Mouse (Mus musculus) brain, adult 2 months (tissue): ENCODE data around the gene Atf1.

Experiments used
- DNase-seq: peaks from one replicate; pipeline ENCODE4 v3.0.0; 2011; ENCODE audit warnings: low read depth, low spot score

The Atf1 gene

GRCm38 (mm10) chr15:100227663-100228534 is at the start of gene Atf1:
Gene Atf1, plus strand, starts transcription at chr15:100227819.
- peak; percentile 95 for DNase-seq

DNA sequence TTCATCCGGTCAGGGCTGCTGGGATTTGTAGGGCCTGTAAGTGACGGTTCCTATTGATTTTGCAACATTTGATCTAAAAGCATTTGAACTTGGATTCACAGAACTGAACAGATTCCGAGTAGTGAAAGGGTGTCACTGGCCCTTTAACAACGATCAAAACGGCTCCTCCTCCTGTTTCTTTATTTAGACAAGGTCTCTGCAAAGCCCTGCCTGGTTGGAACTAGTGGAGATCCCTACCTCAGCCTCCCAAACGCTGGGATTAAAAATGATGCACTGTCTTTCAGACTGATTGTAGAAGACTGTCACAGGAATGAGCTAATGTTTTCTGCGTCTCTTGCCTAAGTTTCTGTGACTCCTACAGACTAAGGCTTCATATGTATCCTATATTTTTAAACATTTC is 49.1 kb upstream of the Atf1 start:
- no peak for DNase-seq

DNA sequence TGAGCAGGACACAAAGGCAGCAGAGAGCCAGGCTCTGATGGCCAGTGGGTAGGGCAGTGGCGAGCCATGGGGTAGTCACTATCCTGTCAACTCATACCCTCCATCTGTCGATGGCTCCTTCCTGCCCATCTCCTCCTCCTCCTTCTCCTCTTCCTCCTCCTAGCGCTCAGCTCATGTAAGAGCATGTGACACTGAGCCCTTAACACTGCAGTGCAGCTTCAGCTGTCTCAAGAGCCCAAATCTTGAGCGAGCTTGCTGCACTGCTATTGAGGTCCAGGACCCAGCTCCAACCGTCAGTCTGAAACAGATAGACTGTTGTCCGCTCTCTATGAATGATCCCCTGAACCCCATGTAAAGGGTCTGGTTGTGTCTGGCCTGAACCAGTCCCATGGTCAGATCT is 47.9 kb upstream of the Atf1 start:
- peak; percentile 67 for DNase-seq

DNA sequence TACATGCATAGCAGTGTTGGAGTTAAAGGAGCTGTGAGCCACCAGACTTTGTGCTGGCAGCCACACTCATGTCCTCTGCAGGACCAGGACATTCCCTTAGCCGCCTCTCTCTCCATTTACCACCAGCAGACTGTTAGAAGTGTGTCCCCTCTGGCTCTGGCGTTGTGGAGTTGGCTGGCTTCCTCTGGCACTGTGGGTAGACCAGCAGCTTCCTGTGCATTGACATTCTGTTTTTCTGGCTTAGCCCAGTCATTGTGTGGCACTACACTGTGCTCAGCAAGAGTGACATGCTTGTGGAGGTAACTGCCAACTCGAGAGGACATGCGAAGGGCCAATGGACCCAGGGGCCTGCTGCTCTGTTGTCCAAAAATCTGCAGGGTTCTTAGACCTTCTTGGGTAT is 47.4 kb upstream of the Atf1 start:
- DNase-seq: peak; percentile 96

DNA sequence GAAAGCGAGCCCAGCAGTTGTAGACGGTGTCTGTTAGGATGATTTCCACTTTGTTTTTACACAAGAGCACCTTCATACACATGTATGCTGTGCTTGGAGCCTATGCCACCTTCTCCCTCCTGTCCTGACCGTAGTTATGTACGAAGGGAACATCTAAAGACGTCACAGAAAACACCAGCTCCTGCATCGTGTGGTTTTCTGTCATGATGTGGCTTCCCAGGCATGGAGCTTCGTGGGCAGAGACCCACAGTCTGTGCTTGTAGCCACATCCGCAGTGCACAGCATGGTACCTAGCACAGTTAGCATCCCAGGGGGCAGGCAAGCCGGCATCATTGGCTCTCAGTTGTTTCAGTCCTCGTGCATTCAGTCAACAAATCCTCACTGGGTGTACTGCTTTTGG is 45.8 kb upstream of the Atf1 start:
- DNase-seq: no peak

GRCm38 (mm10) chr15:100182526-100183280 is 44.9 kb upstream of the Atf1 start:
- DNase-seq: no peak

DNA sequence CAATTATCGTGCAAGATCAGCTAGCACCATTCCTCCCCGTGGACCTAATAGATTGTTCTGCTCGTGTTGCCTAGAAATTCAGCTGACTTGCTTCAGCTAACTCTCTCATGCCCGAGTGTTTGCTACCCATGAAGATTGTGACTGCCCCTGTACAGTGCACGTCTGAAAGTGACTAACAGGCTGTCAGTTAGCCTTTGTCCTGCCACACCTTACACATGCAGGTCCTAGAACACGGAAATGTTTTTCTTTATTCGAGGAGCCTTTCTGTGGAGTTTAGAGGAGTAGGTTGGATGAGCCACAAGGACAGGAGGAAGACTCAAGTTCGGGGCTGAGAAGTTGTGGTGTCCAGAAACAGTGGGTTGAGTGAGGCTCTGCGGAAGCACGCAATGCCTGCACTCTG is 44.1 kb upstream of the Atf1 start:
- no peak for DNase-seq

DNA sequence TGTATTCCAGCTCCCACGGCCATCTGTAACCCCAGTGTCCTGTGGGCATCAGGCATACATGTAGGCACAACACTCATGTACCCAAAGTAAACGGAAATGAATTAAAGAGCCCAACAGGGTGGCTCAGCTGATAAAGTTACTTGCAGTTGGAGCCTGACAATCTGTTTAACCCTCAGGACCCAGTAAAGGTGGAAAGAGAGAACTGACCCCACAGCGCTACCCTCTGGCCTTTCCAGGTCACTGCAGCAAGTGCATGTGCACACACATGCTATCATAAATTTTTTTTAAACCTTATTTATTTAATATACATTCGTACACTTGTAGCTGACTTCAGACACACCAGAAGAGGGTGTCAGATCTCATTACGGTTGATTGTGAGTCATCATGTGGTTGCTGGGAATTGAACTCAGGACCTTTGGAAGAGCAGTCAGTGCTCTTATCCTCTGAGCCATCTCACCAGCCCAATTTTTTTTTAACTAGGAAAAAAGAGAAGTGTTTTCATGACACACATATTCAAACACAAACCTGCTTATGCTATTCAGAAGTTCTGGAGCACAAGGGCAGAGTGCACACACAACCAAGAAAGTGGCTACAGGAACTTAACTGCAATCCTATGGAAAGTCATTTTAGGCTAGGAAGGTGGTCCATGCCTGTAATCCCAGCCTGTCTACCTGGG is 42.7 kb upstream of the Atf1 start:
- no peak for DNase-seq

GRCm38 (mm10) chr15:100186234-100186633 is 41.4 kb upstream of the Atf1 start:
- no peak for DNase-seq

DNA sequence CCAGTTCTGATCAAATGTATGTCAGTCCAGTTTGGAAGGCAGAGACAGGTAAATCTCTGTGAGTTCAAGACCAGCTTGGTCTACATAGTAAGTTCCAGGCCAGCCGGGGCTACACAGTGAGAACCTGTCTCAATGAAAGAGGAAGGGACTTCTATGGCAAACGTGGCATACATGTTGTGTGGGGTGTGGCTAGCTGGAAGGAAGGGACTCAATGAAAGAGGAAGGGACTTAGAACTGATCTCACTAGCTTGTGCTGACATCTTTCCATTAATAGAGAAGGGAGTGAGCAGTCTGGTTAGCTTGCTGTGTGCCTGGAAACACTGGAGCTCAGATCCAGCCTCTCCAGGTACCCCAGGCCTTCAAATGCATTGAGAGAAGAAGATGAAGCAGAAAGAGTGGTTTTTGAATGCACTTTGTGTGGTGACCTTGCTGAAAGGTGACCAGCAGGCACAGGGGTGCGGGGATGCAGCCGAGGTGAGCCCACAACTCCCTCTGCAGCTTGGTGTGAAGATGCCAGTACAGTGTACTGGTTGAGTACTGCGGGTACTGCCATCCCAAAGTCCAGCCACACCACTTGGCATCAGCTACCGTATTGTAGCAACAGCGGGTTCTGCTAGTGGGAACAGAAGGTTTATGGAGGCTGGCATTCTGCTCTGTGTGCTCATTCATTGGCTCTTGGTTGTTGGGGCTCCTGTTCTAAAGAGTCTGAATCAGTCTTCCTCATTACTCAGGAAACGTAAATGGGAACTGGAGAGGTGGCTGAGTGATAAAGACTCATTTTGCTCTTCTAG is 40.5 kb upstream of the Atf1 start:
- peak; percentile 78 for DNase-seq

- no peak for DNase-seq
Measured at GRCm38 (mm10) chr15:100188542-100188941, 39.1 kb upstream of the Atf1 start.

GRCm38 (mm10) chr15:100188962-100189404 is 38.6 kb upstream of the Atf1 start:
- DNase-seq: no peak

- DNase-seq: no peak
Measured at GRCm38 (mm10) chr15:100190083-100190482, 37.5 kb upstream of the Atf1 start.

DNA sequence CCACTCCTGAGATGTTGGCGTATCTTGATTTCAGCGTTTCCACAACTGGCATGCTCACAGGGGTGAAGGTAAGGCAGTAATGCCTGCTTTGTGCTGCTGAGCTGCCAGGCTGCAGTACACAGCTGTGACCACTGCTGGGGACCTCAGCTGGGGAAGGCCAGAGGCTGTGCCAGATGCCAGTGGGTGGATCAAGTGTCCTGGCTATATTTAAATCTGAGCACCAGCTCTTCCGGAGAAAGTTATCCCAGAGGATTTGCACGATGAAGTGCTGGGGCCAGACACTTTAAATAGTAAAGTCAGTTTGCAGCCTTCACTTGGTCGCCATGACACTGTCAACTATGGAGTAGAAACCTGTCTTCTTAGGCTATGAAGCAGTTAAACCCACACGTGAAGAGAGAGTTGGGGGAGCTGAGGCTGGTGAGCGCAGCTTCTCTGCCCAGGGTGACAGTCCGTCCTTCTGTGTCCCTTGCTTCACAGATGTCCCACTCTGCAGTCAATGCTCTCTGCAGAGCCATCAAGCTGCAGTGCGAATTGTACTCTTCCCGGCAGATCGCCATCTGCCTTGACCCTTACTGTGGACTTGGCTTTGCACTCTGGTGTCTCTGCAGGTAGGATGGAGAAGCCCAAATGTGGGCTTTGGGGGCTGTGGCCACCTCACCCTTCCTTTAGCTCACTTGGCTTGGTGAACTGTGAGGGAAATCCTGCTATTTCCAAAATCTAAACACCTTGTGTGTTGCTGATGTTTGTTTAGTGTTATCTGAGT is 28.5 kb upstream of the Atf1 start:
- DNase-seq: peak; percentile 92

DNA sequence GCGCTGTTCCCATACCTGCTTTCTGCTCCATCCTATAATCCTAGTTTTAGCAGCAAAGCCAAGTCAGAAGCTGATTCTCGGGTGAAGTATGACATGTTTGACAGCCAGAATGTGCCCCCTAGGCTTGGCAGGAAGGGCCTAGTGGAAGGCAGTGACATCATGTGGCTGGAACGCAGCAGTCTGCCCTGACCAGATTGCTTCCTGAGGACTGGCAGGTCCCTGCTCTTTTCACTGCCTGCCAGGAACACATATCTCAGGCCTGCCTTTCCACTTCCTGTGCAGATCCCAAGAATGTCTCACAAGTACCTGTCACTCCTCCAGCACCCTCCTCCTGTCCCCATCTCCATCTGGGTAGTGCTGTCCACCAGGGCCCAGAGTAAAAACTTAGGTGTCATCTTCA is 27.8 kb upstream of the Atf1 start:
- DNase-seq: peak; percentile 97

DNA sequence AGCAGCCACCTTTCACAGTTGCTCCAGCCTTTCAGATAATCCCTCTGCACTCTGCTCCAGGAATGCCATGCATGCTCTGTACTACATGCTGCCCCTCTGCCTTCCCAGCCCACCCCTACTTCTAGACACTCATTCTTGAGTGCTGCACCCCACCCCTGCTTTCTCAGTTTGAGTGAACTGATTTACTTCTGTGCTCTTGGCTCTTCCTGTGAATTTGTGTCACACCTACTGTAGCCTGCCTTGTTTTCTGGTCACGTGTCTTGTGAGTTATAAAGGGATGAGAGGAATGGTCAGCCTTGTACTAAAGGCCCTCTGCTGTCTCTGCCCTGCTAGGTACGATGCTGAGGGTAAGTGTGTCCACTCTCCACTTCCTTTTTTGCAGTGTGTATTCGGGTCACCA is 25.8 kb upstream of the Atf1 start:
- DNase-seq: peak; percentile 64

GRCm38 (mm10) chr15:100202431-100203015 is 25.1 kb upstream of the Atf1 start:
- peak; percentile 58 for DNase-seq

- no peak for DNase-seq
Measured at GRCm38 (mm10) chr15:100204574-100204973, 23.0 kb upstream of the Atf1 start.

DNA sequence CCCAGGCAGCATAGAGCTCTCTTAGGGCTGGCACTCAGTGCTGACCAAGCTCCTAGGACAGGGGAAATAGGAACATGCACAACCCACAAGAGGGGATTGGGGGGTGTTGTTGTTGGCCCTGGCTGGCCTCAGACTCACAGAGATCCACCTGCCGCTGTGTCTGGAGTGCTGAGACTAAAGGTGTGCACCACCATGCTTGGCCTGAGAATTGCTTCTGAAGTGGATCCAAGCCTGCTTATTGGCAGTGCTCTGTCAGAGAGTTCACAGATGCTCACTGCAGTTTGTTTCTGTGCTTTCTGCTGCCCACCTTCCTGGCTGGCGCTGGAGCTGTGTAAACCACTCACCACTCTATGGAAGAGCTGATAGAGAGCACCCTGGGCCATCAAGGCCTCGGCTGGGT is 17.6 kb upstream of the Atf1 start:
- DNase-seq: peak; percentile 44

DNA sequence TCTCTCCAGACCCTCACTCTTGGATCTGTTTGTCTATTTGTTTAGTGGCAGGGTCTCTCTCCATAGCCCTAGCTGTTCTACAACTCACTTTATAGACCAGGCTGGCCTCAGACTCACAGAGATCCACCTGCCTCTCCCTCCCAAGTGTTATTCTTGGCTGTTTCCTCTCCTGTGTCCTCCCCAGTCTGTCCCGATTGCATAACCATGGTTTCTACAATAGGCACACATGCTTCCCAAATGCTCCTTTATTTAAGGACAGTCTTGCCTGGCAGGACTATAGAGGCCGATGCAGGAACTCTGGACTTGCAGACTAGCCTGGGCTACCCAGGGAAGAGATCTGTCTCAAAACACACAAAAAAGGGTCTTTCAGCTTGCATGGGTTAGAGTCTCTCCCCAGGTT is 14.3 kb upstream of the Atf1 start:
- DNase-seq: peak; percentile 77
